Mouse (Mus musculus) gastrocnemius, adult 18-20 months (tissue): ENCODE measurements around the gene Fer1l4. TPM values are rescaled to one million over a fixed set of nuclear protein-coding genes. Genes with fewer than 3 reads are reported as not detected.
A peak's percentile ranks its signal among the peaks of the same experiment; 100 is the strongest.

Experiments used
- DNase-seq: peaks from one replicate; pipeline ENCODE4 v3.0.0; 2021; ENCODE audit warnings: low spot score
- long read RNA-seq, 2 experiments: library from polyadenylated mRNA; stranded (forward); transcript quantifications; one replicate each; pipeline ENCODE4 v2.0.0; 2021
- total RNA-seq, 2 experiments: library from RNA; stranded (reverse); gene quantifications; 2 replicates each; pipeline ENCODE4 v1.2.3; 2021

Gene Fer1l4
- total RNA-seq = not detected
- long read RNA-seq, experiment 1 = 0 reads
- long read RNA-seq, experiment 2 = 0 reads

DNA sequence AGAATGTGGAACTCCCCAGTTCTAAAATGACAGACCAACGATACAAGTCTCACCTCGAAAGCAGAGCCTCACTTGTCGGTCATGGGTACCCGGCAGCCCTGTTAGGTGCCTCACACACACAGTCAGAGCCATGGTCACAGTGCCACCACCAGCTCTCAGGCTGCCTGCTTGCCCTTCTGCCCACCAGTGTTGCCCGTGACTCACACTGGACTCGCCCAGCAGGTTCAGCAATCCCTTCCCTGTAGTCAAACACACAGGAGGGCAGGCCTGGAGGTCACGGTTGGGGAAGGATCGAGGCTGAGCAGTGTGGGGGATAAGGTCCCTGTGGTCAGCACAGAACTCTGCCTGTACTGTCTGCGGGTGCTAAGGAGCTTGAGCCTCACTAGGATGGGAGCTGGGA lies at the start of gene Fer1l4:
Gene Fer1l4 (minus strand): TSS at position 132 of the 400 bp plus-strand sequence.
- no peak for DNase-seq

DNA sequence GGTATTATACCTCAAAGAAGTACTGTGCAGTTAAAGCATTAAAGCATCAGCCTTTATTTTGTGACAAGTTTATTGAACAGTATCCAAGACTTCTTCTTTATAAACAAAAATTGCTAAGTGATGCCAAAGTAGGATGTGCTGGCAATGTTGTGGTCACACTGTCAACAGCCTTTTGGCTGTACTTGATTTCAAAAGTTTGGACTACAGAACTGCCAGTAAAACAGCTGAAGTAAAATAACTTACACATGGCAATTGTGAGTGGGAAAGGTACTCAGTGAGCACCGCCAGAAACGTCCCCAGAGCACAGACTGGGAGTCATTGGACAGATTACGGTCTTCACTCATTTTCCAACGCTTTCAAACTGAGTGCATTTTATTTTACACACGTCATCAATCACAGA lies 39.2 kb upstream of the Fer1l4 start:
- no peak for DNase-seq

GRCm38 (mm10) chr2:156089799-156090198 lies 37.1 kb upstream of the Fer1l4 start:
- no peak for DNase-seq

DNA sequence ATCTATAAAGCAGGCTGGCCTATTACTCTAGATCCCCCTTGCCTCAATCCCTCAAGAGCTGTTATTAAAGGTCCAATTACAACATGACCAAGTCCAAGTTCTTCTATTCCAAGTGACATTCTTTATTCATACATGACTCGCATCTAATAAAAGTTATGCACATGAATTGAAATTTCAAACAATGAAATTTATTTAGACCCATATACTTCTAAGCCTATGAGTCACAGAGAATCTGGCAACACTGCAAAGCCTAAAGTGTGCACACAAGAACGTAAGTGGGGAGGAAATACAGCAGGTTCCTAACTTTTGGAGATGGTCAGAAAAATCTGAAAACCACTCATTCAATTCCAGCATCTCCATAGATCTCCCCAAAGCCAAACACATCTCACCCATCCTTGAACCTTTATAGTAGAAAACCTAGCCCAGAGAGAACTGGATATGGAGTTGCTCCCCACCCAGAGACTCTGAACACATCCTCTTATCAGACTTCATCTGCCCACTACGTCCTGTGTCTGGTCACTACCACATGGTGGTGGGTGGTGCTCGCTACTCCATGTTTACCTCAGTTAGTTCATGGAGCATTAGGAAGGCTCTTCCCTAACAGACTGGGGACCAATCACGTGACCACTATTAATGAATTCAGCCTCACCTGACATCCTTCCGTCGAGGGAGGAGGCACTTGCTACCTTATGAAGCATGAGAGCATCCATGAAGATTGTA lies 34.8 kb upstream of the Fer1l4 start:
- no peak for DNase-seq

DNA sequence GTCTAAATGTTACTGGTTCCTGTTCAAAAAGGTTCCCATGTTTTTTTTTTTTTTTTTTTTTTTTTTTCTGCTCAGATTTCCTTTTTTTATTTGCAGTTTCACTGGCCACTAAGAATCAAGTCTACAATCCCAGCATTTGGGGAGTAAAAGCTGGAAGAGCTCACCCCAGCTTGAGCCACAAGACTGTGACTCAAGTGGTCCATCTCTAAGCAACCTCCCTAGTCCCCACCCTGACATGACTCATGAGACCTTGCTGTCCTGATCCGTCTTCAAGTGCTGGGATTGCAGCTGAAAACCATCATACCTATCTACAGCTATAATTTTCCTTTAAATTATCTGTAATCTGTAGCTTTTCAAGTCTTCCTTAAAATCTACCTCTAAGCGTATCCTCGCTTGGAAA lies 31.8 kb upstream of the Fer1l4 start:
- DNase-seq = no peak

DNA sequence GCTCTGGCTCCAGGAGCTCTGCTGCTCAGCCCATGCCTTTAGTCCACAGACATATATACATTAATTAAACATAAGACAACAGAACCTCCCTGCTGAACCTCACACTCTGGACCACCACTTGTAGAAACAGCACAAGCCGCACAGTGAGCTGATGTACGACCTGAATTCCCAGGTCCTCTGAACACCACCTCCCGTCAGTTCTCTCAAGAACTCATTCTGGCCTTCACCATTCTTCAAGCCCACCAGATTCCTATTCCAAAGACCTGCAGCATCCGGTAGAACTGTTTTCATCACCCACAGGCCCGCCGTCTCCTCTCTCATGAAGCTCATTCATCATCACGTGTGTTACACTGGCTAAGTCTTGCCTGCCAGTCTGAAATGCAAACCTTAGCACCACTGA lies 27.6 kb upstream of the Fer1l4 start:
- DNase-seq = no peak

GRCm38 (mm10) chr2:156079674-156080073 lies 26.9 kb upstream of the Fer1l4 start:
- peak; percentile 35 for DNase-seq

DNA sequence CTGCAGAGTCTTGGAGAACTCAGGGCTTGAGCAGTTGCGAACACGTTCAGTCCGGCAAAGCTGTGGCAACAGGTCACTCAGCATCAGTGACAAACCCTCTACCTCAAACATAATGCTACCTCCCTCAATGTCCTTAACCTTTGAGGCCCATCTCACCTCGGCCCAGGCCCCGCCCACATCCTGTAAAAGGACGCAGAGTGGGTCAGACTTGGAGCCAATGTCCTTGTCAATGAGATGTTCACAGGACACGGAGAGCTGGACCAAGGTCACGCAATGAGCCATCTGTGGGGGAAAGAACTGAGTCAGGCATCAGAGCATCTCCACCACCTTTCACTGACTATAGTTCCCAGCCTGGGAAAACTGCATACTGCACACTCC lies 26.4 kb upstream of the Fer1l4 start:
- DNase-seq = no peak

- peak; percentile 56 for DNase-seq
Observed at GRCm38 (mm10) chr2:156078421-156079182, 25.9 kb upstream of the Fer1l4 start.

- no peak for DNase-seq
Observed at GRCm38 (mm10) chr2:156077461-156077860, 24.7 kb upstream of the Fer1l4 start.

- DNase-seq = no peak
Observed at GRCm38 (mm10) chr2:156073725-156074124, 21.0 kb upstream of the Fer1l4 start.

- no peak for DNase-seq
Observed at GRCm38 (mm10) chr2:156071236-156071635, 18.5 kb upstream of the Fer1l4 start.

GRCm38 (mm10) chr2:156067916-156068315 lies 15.2 kb upstream of the Fer1l4 start:
- no peak for DNase-seq

DNA sequence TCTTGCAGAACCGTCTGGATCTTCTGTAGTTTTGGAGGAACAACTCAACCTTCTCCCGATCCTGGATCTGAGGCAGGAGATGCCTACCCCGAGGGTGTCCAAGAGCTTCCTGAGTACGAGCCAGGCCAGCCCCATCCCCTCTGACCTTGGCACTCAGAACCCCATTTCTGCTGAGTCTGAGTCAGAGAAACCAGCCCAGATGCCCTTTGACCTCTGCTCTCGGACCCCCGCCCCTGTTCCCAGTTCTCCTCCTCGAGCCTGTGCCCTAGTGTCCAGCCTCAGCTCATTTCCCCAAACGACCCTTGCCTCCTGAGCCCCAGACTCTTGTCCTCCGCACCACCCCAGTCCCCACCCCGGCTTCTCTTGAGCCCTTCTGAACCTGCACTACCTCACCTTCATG lies 13.4 kb upstream of the Fer1l4 start:
- no peak for DNase-seq

DNA sequence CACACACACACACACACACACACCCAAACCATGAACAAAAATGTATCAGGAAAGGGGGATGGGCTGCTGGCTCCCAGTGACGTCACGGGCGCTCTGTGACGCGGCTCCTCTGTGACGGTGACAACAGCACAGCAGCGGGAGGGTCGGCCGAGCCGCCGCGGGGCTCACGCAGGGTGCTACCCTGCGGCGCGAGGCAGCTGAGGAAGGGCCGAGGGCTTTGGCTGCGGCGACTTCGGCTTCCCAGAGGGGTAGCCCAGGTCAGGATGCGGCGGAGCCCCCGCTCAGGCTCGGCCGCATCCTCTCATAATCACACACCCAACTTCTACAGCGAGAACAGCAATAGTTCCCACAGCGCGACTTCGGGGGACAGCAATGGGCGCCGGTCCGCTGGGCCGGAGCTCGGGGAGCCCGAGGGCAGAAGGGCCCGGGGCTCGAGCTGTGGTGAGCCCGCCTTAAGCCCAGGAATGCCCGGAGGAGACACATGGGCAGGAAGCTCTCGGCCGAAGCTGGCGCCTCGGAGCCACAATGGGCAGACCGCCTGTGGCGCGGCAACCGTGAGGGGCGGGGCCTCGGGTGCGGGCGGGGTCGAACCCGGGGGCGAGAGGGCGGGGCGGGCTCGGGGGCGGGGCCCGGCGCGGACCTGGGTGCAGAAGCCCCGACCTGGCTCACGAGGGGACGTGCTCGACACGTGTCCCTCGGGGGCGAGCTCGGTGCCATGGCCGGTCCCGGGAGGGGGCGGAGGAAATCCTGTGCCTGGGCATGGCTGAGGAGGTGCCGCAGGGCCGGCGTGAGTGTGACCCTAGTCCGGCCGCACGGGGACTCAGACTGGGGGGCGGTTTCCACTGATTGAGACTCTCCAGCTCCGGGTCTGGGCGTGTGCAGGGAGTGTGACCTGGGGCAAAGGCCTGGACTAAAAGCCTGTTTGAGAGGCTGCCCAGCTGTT lies 12.6 kb upstream of the Fer1l4 start, which contains the start of gene Spag4:
Gene Spag4 (plus strand): TSS at position 77 of the 943 bp plus-strand sequence.
- peak; percentile 58 for DNase-seq

- DNase-seq = no peak
Observed at GRCm38 (mm10) chr2:156047929-156048328, 4.8 kb downstream of the Fer1l4 start.

GRCm38 (mm10) chr2:156042903-156043302 lies 9.8 kb downstream of the Fer1l4 start:
- no peak for DNase-seq

GRCm38 (mm10) chr2:156039390-156039789 lies 13.4 kb downstream of the Fer1l4 start:
- DNase-seq = no peak

- no peak for DNase-seq
Observed at GRCm38 (mm10) chr2:156025482-156025881, 27.3 kb downstream of the Fer1l4 start.

GRCm38 (mm10) chr2:156021765-156022164 lies 31.0 kb downstream of the Fer1l4 start:
- no peak for DNase-seq

DNA sequence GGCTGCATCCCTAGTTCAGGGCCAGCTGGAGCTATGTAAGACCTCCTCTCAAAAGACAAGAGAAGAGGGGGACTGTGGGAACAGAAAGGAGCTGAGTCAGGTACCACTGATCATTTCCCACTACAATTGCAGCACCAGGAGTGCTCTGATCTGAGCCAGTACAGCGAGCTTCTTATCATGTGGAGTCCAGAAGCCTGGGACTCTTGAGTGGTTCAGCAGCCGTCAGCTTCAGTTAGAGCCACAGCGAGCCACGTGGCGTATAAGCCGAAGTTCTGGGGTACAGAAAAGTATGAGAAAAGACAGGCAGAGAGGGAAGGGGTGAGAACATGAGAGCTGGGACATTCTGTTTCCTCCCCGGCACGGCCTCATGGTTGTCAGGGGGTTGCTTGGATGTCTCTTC lies 31.5 kb downstream of the Fer1l4 start:
- DNase-seq = no peak

- DNase-seq = no peak
Observed at GRCm38 (mm10) chr2:156018106-156018505, 34.6 kb downstream of the Fer1l4 start.
